Mouse (Mus musculus) kidney, adult 18-20 months (tissue): ENCODE data around the gene Six6.

Experiments
- DNase-seq: peaks from one replicate; pipeline ENCODE4 v3.0.0; 2021

The Six6 gene

DNA sequence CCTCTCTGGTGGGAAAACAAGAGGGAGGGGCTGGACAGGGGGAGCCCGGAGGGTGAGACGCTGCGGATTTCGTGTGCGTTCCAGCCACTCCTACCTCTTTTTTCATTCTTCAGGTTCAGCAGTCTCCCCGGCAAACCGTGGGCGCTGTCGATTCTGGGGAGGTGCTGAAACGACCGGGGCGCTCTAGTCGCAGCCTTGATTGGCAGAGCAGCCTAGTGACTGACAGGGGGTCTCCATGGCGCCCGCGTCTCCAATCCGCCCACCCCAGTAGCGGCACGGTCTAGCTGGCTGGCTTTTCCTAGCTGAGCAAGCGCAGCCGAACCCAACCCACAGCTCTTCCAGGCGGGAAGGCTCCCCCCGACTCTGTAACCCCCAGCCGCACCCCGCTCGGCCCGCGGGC lies at the start of gene Six6:
TSS of gene Six6 (plus strand) at position 277 of the 400 bp plus-strand sequence.
- no peak for DNase-seq

DNA sequence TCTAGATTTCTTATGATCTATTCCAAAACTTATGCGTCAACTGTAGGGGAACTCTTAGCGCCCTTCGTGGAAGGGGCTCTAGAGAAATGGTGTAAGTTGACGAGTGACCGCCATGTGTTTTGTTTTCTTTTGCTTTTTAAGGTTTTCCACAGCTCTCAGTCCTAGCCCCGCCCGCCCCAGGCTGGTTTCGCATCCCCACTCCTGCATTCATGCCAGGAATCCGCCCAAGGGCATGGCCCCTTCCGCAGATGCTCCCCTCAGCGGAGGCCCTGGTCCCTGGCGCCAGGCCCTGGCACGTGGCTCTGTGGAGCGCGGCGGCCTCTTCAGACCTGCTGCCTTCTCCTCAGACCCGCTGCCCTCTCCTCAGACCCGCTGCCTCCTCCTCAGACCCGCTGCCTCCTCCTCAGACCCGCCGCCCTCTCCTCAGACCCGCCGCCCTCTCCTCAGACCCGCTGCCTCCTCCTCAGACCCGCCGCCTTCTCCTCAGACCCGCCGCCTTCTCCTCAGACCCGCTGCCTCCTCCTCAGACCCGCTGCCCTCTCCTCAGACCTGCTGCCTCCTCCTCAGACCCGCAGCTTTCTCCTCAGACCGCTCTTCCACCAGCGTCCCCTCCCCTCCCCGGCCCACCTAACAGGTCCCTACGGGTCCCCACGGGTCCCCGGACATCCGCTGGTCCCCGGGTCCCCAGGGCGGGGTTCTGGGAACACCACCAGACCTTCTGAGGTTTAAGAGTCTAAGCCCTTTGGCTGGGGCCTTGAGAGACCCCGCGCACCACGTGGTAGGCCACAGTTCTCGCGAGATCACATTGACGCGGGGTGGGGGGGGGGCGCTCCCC lies 22.3 kb upstream of the Six6 start:
- DNase-seq: no peak

DNA sequence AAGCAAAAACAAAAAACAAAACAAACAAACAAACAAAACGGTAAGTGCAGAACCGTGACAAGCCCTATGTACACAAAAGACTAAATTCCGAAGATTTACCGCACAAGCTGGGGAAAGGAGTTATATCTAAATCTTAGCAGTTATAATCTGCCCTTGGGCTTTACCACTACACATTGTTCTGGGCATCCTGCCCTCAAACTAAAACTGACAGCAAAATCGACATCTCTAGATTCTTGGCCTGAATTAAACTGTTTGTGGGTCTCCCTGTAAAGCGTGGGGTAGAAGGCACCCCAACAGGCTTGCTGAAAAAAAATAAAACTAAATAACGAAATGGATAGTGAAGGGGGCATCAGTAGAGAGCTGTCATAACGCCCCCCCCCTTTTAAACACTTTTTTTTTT lies 2.9 kb upstream of the Six6 start:
- DNase-seq: no peak

DNA sequence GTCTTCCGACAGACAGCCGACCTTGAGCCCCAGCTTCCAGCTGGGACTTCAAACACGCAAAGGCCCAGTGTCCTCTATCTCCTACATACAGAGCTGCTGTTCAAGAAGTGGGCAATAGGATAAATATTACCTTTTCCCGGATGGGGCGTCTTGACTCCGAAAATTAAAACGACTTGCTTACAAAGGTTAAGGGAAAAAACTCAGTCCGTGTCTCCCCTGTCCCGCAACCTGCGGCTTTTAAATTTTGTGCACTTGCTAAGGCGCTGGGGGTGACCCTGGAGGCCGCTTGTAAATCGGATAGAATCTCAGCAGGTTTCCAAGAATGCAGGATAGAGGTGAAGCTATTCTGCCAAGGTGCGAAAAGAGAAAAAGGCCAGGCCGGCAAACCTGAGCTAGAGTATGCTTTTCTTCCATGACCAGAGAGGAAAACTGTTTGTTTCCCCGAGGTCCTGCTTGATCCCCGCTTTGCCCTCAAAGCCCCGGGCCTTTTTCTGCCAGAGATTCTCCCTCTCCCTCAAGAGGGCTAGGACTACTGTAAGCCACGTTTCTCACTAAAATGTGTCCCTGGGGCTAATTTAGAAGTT lies 2.1 kb upstream of the Six6 start:
- DNase-seq: no peak

DNA sequence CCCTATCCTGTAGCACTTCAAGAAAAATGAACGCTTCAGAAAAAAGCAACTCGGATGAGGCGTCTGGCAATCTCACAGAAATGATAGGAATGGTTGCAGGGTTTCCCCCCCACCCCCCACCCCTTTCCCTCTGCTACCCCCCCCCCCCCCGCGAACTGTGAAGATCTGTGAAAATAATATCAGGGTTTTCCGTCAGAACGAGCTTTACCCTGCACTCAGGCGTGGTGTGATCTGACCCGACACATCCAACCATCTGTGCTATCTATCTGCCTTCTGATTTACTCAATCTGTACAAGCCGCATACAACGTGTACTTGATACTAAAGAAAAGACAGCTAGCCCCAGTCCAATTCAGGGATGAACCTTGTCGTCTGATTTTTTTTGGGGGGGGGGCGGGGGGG lies 1.5 kb upstream of the Six6 start:
- no peak for DNase-seq

DNA sequence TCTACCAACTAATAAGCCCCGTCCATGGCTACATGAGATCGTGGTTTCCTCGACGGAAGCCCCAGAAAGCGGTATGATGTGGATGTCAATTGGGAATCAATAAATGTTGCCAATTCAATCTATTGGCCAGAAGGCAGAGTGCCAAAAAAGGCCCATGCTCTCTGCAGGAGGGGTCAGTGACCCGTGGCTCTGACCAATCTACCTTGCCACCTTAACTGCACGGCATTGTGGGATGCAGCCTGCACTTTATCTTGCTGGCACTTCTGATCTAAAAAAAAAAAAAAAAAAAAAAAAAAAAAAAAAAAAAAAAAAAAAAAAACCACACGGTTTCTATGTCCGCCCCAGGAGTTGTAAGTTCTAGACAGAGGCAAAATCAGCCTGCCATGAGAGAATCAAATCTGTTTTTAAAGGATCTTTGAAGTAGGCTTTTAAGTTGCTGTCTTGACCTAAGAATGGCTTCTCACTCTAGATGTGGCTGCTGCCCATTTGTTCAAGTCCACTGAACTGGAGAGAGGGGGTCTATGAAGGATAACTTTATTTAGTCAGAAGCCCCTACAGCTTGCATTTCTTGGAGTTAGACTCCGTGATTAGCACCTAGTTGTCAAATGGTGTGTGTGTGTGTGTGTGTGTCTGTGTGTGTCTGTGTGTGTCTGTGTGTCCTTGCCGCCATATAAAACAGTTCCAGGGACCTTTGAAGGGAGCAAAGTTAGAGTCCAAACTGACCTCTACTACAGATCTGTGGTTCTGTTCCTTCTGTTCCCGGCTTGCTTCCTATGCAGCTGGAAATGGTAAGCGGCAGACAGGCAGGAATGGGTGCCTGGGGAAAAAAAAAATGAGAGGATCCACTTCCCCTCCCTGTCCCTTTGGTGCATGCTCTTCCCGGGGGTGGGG lies 847 bp upstream of the Six6 start:
- DNase-seq: no peak

DNA sequence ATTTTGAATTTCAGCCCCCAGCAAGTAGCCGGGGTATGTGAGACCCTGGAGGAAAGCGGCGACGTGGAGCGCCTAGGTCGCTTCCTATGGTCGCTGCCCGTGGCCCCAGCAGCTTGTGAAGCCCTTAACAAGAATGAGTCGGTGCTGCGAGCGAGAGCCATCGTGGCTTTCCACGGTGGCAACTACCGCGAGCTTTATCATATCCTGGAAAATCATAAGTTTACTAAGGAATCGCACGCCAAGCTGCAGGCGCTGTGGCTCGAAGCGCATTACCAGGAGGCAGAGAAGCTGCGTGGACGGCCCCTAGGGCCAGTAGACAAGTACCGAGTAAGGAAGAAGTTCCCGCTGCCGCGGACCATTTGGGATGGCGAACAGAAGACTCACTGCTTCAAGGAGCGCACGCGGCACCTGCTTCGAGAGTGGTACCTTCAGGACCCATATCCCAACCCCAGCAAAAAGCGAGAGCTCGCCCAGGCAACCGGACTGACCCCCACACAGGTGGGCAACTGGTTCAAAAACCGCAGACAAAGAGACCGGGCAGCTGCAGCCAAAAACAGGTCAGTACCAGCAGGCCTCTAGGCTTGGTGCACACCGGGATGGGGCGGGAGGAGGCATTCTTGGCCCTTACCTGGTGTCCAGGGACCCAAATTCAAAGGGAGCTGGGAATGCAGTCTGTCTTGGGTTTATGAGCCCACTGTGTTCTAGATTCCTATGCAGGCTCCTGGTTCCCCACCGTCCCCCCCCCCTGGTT lies 554 bp downstream of the Six6 start, which contains the start of gene 4930447C04Rik:
TSS of gene 4930447C04Rik (minus strand) at position 704 of the 751 bp plus-strand sequence.
- DNase-seq: no peak

DNA sequence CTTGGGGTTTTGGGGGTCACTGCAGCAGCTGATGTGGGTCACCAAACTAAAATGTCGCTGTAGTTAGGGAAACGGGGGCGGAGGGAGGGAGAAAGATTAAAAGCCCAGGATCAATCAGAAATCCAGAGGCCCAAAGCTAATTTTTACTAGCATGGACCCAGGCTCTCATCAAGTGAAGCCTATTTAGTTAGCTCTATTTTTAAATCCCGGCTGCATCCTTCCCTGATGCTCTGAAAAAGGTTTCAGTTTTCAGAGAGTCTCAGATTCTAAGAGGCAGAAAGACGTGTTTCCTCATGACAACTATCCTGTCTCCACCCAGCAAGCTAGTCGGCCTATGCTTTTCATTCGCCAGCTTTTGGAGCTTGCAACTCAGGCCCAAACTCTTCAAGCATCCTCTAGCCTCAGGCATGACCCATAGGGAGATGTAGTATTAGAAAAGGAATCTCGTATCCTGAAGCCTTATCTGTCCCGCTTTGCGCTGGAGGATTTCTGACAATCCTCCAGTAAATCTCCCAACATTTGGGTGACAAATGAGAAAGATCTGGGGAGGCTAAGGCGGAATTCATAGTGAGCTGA lies 1.2 kb downstream of the Six6 start:
- DNase-seq: no peak

DNA sequence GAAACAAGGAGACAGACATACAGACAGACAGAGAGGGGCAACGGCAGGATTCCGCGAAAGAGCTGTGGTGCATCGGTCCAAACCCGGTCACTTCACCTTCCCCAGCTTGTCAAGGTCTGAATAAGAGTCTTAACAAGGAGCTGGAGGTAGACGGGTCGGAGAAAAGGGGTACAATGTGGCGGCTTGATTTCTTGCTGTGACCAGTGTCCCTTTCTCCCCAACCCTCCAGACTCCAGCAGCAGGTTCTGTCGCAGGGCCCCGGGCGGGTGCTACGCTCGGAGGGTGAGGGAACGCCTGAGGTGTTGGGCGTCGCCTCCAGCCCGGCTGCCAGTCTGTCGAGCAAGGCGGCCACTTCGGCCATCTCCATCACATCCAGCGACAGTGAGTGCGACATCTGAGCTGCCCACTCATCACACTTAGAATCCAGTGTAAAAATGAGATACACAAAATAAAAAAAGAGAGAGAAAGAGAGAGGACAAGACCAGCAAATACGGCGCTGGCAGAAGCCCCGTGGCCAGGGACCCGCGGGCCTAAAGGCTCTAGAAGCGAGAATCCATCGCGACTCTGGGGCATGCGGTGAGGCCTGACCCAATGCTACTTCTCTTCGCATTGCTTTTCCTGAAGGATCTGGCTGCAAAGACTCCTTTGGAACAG lies 1.8 kb downstream of the Six6 start:
- DNase-seq: no peak

DNA sequence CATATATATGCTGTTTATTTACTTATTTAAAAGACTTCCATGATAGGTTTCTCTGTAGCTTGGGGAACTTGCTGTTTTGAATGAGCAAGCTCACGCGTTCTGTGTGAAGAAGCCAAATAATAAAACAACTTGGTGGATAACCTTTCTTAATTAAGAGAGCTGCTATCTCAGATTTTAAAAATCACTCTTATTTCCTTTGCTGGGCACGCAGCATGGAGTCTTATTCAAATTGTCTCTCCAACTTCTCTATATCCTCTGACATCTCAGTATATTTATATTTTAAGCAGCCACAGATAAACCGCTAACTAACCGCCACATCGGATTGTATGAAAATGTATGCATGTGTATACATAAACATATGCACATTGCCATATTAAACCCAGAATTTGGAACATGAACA lies 2.5 kb downstream of the Six6 start:
- no peak for DNase-seq

DNA sequence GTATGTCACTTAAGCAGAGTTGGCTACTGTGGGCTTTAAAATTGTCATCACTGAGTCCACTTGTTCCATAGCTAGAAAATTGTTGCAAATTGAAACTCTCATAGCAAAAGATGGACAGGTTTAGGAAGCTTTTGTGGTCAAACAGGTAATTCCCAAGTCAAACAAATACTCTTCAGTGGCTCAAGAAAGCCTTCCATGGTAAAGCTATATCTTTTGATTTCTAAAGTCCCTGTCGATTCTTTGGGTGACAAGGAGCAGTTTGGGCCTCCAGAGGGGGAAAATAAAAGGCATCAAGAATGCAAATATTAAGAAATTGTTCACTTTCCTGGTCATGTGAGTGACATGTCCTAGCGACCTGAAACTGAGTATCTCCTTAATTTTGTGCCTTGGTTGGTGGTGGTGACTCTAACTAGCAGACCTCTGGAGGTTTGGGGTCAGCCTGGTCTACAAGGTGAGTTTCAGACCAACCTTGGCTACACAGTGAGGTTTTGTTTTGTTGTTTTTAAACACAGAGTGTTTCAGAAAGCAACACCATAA lies 4.0 kb downstream of the Six6 start:
- DNase-seq: no peak

DNA sequence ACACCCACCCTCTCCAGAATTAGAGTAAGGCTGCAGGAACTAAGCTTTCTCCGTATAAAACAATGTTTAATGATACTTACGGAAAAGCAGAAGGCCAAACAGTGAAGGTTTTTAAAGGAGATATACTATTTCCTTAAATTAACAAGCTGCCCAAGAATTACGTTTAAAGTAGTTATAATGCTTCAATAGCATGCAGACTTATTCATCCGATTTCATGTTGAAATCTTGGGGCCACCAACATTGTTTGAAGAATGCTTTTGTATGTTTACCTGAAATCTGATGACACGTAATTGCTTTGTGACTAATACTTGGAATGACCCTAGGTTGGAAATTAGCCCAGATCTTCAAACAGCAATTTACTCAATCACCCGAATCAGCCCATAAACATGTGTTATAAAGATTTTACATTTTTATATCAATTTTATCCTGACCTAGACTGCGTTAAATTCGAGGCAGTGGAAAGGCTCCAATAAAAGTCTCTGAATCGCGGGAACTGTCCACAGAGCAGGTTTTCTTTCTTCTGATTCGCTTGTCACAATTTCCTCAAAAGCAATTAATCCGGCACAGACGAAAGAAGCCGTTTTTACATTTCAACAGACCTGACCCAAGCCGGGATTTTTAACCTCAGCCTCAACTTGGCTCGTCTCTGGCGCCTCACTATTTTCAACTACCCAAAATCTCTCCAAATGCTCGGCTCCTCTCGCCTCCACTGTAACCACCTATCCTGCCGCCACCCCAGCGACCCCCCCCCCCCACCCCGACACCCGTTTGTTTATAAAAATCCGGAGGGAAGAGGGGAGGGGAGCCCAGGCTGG lies 4.9 kb downstream of the Six6 start:
- DNase-seq: no peak

DNA sequence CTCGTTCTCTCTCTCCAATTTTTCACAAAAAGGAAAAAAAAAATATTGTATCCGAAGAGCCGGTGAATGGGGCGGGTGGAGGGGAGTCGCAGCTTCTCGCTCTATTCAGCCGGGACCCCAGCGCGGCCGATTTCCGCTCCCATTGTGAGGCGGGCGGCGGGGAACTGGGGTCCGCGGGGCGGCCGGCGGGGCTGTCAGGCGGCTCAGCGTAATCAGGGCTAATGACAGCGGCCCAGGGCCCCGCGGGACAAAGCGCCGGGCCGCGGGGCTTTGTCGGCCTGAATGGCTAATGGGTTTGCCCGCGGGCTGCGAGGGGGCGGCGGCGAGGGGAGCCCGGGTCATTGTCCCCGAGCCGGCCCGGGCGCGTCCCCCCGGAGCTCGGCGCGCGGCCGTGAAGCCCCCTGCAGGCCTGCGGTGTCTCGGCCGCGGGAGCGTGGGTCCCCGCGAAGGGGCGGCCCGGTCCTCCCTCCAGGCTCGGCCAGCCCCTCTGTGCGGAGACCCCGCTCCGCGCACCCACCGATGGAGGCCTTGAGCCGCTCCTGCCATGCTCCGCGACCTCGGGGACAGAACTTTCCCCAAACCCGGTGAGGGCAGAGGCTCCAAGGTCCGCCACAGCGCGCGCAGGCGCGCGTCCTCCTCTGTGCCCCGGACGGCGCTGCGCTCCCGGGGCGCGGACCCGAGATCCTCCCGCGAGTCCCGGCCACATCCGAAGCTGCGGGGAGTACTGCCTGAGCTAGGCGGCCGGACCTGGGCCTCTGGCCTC lies 5.8 kb downstream of the Six6 start:
- DNase-seq: peak; percentile 4

DNA sequence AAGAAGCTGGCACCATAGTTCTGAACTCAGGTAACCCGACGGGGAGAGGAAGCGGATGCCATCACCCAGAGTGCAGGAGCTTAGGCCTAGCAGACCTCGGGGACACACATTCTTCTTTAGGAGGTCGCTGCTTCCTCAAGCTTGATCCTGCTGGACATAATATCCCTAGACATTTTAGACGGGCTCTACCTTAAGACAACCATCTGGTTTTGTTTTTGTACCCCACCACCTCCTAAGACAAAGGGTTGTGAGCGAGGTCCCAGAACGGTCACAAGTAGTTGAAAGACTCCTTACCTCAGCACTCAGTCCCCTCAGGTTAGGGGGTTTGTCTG lies 6.3 kb downstream of the Six6 start:
- no peak for DNase-seq

DNA sequence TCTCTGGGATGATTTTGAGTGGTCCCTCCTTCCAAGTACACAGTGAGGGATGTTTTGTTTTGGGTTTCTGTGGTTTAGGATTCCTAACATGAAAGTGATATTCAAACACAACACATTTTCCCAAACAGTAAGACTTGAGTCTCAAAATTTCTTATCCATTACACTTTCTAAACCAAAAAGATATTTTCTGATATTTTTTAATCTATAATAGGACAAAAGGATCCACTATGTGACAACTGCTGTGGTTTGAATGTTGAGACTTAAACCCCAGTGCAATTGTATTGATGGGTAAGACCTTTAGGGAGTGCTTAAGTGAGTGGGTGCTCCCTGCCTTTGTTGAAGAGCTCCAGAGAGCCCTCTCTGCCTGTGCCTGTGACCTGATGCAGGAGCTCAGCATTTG lies 7.1 kb downstream of the Six6 start:
- DNase-seq: no peak

DNA sequence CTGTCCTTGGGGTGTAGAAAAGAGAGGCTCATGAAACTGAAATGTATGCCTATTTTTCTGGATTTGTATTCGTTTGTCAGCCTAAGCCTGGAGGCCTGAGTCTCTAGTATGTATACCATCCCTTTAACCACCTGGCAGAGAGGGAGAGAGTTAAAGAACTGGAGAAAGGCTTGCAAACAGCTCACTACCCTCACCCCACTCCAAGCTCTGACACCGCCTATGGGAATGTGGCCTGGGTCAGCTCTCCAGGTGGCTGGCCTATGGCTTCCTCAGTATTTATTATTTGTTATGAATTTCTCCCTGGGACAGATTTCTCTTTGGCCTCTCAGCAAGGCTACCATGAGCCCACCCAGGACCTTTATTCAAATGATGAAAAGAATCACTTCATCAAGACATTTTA lies 7.6 kb downstream of the Six6 start:
- DNase-seq: no peak

DNA sequence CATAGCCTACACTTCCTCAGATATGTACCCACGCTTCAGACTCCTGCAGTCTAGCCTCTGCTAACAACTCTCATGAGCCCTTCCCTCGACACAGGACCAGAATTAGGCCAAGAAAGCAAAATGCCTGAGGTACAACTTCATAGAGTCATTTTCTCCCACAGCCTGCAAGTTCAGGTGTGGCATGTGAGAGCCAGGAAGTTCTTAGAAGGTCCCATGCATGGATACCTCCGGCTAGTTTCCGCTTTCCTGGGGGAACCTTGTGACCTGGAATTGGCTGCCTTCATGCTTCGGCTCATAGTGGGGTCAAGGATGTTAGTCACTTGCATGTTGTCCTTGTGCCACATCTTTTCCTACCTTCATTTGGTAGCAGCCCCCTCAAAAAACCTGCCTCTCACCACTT lies 13.4 kb downstream of the Six6 start:
- DNase-seq: no peak

DNA sequence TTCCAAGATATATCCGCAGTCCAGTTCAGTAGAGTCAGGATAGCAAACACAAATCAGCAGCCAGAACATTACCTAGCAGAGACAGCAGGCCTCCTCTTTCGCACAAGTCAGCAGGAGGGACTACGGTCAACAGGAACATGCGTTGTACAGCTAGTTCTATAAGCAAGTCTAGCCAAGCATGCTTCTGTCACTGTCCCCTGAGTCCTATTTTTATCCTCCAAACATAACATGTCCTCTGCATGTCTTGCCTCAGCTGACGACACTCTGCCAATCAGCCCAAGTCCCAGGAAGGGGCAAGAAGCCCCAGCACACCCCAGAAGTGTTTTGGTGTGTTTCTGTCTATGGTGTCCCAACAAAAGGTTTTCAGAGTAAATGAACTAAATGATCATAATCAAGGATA lies 14.2 kb downstream of the Six6 start:
- no peak for DNase-seq

DNA sequence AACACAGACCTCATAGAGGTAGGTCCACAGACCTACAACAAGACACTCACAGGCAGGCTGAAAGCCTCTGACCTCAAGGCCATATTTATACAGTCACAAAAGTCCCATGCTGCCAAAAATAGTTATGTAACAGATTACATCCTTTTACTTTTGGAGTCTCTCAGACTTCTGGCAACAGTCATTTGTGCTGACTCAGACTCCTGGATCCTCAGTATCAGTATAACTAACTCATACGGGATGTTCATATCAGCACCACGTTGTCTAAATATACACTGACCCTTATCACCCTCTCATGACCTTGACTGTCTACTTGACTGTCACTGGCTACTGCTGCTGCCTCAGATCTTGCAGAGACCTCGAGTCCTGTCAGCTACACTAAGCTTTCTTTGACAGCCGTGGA lies 15.2 kb downstream of the Six6 start:
- no peak for DNase-seq

DNA sequence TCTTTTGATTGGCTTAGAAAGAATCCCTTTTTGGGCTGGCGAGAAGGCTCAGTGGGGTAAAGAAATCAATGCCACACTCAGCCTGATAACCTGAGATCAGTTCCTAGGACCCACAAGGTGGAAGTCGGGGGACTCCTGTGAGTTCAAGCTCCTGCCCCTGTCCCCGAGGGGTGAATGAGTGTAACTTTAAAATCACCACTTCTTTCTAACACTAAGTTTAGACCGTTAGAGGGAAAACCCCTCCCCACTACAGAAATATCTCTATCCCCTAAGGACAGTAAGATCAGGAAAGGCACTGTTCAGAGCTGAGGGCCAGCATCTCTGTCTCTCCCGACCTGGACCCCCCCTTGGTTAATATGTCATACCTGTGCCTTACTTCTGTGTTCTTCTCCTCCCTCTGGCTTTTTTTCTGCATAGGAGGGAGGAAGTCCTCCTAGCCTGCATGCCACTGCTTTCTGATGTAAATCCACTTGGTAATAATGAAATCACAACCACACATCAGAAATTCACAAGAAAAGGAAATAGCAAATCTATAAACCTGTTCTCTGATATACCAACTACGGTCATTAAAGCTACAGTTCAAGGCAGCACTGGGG lies 18.2 kb downstream of the Six6 start:
- no peak for DNase-seq
